Mouse (Mus musculus): ENCODE data around the gene Ric3.

- TF ChIP-seq CTCF (IDR thresholded peaks at IDR 0.05; ENCODE audit: borderline replicate concordance, insufficient read depth, low read depth, low read length) (no peak), POLR2A (IDR thresholded peaks at IDR 0.05; ENCODE audit: borderline replicate concordance, insufficient read depth, low read length) (no peak)
These were observed 48.4 kb upstream of the Ric3 start for GRCm38 (mm10) chr7:109131565-109131964.

Data from cerebellum, adult 2 months (tissue).